Mouse (Mus musculus) mouse embryonic stem cell (cell line): ENCODE results near the gene 4930402F06Rik.

Source experiments
- in situ Hi-C, 2 experiments: fragments of 300-500 bp; cut with MboI; formaldehyde crosslinking; loops; 1 replicate in 1 of 2; 3 replicates in 1 of 2; pipeline ENCODE4 v1.14.3; 2019 to 2020; ENCODE audit warnings: low sequenced_read_pairs in 2 of 2, low pct_unique_long_range_greater_than_20kb in 1 of 2, mixed read lengths in 1 of 2; ENCODE audit not compliant: unreplicated experiment in 1 of 2

The 4930402F06Rik gene

DNA sequence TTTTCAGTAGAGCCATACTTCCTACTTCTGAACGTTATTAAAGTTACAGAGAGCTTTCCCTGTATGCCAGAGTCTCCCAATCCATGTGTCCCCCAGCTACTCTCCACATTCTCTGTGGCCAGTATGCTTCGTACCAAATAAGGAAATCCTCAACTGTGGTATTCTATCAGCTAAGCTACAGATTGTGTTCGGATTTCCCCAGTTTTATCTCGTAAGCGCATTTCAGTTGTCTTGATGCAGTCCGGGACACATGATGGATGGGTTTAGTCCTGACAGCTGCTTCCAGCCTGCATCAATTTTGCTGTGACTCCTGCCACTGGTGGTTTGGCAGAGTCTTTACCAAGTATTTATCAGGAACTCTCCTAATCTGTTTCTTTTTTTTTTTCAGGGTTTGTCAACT, 19.4 kb downstream of the 4930402F06Rik start:
- in situ Hi-C loops, result no loop called here

DNA sequence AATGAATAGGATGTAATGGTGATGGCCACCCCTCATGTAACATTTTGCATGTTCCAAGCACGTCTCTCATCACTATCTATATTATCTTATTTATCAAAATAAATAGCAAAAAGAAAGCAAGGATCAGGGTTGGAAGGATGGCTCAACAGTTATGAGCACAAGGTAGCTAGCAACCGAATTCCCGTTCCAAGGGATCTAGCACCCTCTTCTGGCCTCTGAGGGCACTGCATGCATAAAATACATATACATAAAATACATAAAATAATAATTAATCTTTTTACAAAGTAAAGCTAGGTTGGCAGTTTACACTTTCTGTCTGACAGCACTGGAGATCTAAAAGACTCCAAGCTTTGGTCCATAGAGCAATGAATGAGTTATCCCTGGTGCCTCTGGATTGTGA, 24.0 kb downstream of the 4930402F06Rik start:
- in situ Hi-C loops, result no loop called here

DNA sequence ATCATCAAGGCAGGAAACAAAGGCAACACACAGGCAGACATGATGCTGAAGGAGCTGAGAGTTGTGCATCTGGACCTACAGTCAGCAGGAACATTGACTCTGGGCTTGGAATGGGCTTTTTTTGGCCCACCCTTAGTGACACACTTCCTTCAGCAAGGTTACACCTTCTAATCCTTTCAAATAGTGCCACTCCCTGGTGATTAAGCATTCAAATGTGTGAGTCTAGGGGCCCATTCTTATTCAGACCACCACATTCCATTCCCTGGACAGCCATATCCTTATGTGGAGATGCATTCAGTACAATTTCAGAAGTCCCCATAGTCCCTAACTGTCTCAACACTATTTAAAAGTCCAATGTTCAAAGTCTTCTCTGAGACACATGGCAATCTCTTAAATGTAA, 26.3 kb downstream of the 4930402F06Rik start:
- in situ Hi-C loops, result no loop called here

GRCm38 (mm10) chr2:35367629-35368028, 29.3 kb downstream of the 4930402F06Rik start, which contains the start of gene 4930568D16Rik:
Gene 4930568D16Rik, minus strand, starts transcription at chr2:35367729.
- in situ Hi-C loops, result no loop called here

DNA sequence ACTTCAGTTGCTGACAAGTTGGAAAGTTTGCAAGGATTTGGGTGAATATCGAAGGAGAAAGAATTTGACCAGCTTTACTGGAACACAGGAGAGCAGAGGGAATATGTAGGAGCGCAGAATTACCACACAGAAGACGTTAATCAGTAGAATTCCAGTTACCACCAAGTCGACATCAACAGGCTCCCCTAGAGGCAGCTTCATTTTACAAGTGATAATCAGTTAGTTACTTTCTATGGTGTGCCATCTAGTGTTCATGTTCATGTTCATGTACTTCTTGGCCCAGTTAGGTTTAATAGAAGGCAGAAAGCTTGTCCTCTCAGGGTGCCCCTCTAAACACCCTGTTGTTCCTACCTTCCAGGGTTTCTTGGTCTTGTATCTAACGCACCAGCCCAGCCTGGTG, 47.8 kb downstream of the 4930402F06Rik start:
- in situ Hi-C loops, result no loop called here

GRCm38 (mm10) chr2:35345984-35346383, 51.0 kb downstream of the 4930402F06Rik start:
- in situ Hi-C loops, result no loop called here

GRCm38 (mm10) chr2:35342605-35343004, 54.4 kb downstream of the 4930402F06Rik start:
- in situ Hi-C loops, result no loop called here

DNA sequence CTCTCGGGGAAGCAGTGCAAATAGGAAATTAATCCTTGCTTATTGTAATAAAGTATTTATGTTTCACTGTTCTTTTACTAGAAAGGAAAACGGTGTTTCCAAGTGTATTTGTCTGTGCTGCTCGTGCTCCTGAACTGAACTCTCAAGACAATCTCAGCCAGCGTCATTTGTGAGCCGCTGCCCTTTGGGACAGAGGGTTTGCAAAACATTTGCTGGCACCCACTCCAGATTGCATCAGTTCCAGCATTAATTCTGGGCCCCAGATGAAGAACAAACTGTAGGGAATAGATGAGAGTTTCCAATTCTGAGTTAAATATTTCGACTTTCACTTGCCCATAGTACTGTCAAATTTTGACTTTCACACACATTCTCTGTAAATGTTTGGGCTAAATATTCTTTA, 58.3 kb downstream of the 4930402F06Rik start:
- in situ Hi-C loops, result no loop called here

DNA sequence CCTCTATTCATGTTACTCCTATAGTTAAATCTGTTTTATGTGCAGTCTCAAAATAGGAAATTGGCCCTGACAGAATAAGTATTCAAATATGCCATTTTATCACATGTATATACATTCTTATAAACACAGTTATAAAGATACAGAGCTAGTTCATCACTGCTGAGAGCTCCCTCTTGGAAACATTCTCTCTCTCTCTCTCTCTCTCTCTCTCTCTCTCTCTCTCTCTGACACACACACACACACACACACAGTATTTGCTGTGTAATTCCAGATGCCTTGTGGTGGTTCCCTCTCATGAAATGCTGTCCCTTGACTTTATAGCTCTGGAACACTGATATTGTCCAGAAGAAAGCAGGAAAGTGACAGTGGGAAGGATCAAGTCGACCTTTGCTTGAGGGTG, 58.9 kb downstream of the 4930402F06Rik start:
- in situ Hi-C loops, result no loop called here

DNA sequence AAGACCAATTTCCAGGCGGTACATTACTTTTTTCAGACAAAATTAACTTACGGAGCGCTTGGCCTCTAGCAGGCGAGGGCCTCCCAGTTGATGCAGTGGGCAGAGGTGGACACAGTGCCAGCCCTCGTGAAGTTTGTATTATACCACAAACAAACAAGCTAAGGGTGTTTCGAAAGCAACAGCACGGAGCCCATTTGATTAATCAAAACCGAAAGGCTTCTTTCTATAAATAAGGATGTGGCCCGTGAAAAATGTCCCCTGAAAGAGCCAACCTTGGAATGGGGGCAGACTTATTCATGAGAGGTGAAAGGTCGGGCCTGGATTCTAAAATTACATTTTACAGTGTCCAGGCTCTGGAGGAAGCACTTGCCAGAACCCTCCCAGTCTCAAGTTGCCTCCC, 59.6 kb downstream of the 4930402F06Rik start:
- in situ Hi-C loops, result no loop called here

DNA sequence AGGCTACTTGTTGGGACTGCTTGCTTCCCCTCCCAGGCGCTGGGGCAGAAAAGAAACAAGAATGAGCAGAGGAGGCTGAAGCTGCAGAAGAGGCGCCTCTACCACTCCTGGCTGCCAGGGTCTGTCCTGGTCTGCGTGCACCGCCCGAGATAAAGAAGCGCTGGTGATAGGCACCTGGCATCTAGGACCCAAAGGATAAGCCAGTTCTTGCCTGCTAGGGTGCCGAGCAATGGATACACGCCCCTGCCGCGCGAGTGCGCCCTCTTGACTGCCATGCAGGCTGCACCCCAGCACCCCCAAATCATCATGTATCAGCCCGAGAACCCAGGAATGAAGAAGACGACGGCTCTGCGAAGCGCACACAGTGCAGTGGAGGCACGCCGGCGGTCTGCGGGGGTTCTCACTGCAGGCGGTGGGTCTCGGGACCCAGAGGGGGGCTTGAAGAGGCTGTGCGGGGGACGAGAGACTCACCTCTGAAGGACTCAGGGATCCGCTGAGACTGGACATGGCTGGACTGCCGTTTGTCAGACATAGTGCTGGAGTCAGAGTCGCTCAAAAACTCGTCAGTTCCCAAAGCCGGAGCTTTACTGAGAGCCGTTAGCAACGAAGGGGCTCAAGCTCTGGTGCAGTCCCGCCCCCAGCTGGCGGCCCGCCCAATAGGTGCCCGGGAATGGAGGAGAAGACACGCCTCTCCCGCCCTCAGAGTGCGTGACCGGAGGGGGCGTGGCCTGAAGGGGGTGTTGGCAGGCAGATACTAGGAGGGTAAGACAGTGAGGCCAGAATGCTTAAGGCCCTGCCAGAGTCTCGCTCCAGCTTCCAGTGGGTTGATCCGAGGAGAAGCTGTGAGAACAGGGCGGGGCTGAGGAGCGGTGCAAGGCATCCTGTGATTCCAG, 60.3 kb downstream of the 4930402F06Rik start, which contains the start of gene Stom:
Stom (minus strand) TSS at position 589 of the 893 bp plus-strand sequence.
- in situ Hi-C loops, result no loop called here

- in situ Hi-C loops, result no loop called here
Measured at GRCm38 (mm10) chr2:35335620-35336019, 61.4 kb downstream of the 4930402F06Rik start.

DNA sequence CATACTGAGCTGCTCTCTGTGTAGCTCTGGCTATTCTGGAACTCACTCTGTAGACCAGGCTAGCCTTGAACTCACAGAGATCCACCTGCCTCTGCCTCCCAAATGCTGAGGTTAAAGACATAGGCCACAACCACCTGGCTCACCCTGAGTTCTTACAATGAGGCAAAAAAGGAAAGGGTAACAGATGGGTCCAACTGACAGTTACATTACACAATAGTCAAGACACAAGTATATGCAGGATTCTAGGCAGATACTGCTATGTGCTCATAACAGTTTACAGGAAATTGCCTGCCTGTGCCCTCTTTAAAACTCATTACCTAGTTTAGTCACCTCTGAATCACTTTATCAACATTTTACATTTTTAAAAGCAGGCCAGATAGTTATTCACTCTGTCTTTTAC, 63.3 kb downstream of the 4930402F06Rik start:
- in situ Hi-C loops, result no loop called here

- in situ Hi-C loops, result no loop called here
Measured at GRCm38 (mm10) chr2:35331205-35331604, 65.8 kb downstream of the 4930402F06Rik start.

- in situ Hi-C loops, result no loop called here
Measured at GRCm38 (mm10) chr2:35329061-35329460, 67.9 kb downstream of the 4930402F06Rik start.

- in situ Hi-C loops, result no loop called here
Measured at GRCm38 (mm10) chr2:35328064-35328792, 68.7 kb downstream of the 4930402F06Rik start.

GRCm38 (mm10) chr2:35327583-35327982, 69.4 kb downstream of the 4930402F06Rik start:
- in situ Hi-C loops, result no loop called here

DNA sequence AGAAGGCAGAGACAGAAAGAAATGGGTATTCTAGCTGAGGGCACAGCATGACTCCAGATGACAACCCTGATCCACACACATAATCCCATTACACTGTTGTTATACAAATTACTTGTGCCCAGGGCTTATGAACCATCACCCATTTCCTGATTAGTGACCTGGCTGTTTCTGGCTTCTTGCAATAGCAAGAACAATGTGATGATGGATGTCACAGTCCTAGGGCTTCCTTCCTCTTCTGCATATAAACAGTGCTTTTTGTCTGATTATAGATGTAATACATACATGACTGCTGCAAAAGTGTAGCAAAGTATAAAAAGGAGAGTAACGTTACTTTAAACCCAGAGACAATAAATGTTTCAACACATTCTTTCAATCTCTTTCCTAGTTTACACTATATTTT, 70.0 kb downstream of the 4930402F06Rik start:
- in situ Hi-C loops, result no loop called here

DNA sequence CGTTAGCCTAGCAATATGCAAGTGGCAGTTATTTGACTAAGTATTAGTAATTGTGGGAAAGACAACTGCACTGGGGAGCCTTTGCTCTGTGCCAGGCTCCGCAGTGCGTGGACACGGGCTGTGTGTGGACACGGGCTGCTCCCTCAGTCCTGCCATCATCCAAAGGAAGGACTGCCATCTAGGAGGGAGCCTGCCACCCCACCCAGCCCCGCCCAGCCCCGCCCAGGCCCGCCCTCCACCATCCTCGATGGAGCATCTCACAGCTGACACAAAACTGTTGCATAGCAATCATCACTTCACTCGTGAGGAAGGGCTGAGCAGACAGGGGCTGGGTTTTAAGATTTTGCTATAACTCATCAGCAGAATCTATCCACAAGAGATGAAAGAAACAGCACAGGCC, 71.0 kb downstream of the 4930402F06Rik start:
- in situ Hi-C loops, result no loop called here
